Mouse (Mus musculus): ENCODE results near the gene Ttc5. TPM values are rescaled to one million over a fixed set of nuclear protein-coding genes. Genes with fewer than 3 reads are reported as not detected.

Ttc5 gene
- polyA plus RNA-seq, 1 experiment: 26.7 TPM

- Histone ChIP-seq H3K27me3 (ENCODE audit: control insufficient read depth, insufficient read depth, insufficient read length) (no peaks in the 10 kb centered on the region), H3K4me2 (ENCODE audit: low read depth) (no peak overlapping the region), H3ac (ENCODE audit: control insufficient read depth, insufficient read length) (no peak overlapping the region), H3K79me2 (ENCODE audit: control insufficient read depth, insufficient read depth) (peaks cover 2% of the 10 kb centered on the region), H3K36me3 (ENCODE audit: control insufficient read depth, insufficient read depth) (no peaks in the 10 kb centered on the region), H3K4me3 (no peak overlapping the region)
- no peak for TF ChIP-seq CEBPB (IDR thresholded peaks at IDR 0.05; ENCODE audit: insufficient read depth, poor library complexity, severe bottlenecking)
- TF ChIP-seq MYOG (IDR thresholded peaks at IDR 0.05; ENCODE audit: control insufficient read depth in 1 of 3, insufficient read depth in 1 of 3, insufficient read length in 2 of 3, low read depth in 2 of 3): no peak
- no peak for TF ChIP-seq REST (IDR thresholded peaks at IDR 0.05; ENCODE audit: insufficient read depth, insufficient read length)
- no peak for TF ChIP-seq TCF3 (IDR thresholded peaks at IDR 0.05; ENCODE audit: insufficient read length, low read depth)
- no peak for TF ChIP-seq POLR2A (IDR thresholded peaks at IDR 0.05; ENCODE audit: insufficient read length, low read depth)
- TF ChIP-seq POLR2AphosphoS2 (IDR thresholded peaks at IDR 0.05; ENCODE audit: insufficient read length, low read depth): no peak
- no peak for TF ChIP-seq E2F4 (IDR thresholded peaks at IDR 0.05; ENCODE audit: insufficient read depth)
- no peak for TF ChIP-seq MAX (IDR thresholded peaks at IDR 0.05; ENCODE audit: low read depth)
- TF ChIP-seq MYOD1 (IDR thresholded peaks at IDR 0.05; ENCODE audit: control insufficient read depth in 1 of 3, insufficient read length in 2 of 3, low read depth in 2 of 3): no peak
- no peak for TF ChIP-seq USF1 (IDR thresholded peaks at IDR 0.05; ENCODE audit: low read depth)
- TF ChIP-seq SRF (IDR thresholded peaks at IDR 0.05; ENCODE audit: control insufficient read depth, insufficient read length, low read depth): no peak
- no peak for TF ChIP-seq TCF12 (IDR thresholded peaks at IDR 0.05; ENCODE audit: insufficient read depth, poor library complexity, severe bottlenecking)
Measured at GRCm38 (mm10) chr14:50802843-50803562, 17.7 kb upstream of the Ttc5 start.

- H3K36me3 ChIP-seq (ENCODE audit: control insufficient read depth, insufficient read depth): no peaks in the 10 kb centered on the region
- no peaks in the 10 kb centered on the region for H3K27me3 ChIP-seq (ENCODE audit: control insufficient read depth, insufficient read depth, insufficient read length)
- H3K79me2 ChIP-seq (ENCODE audit: control insufficient read depth, insufficient read depth): no peaks in the 10 kb centered on the region
- H3ac ChIP-seq (ENCODE audit: control insufficient read depth, insufficient read length): no peak overlapping the region
- no peak overlapping the region for H3K4me2 ChIP-seq (ENCODE audit: low read depth)
- no peak for TF ChIP-seq E2F4 (IDR thresholded peaks at IDR 0.05; ENCODE audit: insufficient read depth)
- no peak overlapping the region for H3K4me3 ChIP-seq
Measured at GRCm38 (mm10) chr14:50802441-50802840, 17.1 kb upstream of the Ttc5 start.

- H3K79me2 ChIP-seq (ENCODE audit: control insufficient read depth, insufficient read depth): no peaks in the 10 kb centered on the region
- TF ChIP-seq REST (IDR thresholded peaks at IDR 0.05; ENCODE audit: insufficient read depth, insufficient read length) (no peak), MAX (IDR thresholded peaks at IDR 0.05; ENCODE audit: low read depth) (no peak), TCF3 (IDR thresholded peaks at IDR 0.05; ENCODE audit: insufficient read length, low read depth) (no peak), SRF (IDR thresholded peaks at IDR 0.05; ENCODE audit: control insufficient read depth, insufficient read length, low read depth) (no peak), TCF12 (IDR thresholded peaks at IDR 0.05; ENCODE audit: insufficient read depth, poor library complexity, severe bottlenecking) (no peak), POLR2AphosphoS2 (IDR thresholded peaks at IDR 0.05; ENCODE audit: insufficient read length, low read depth) (no peak), POLR2A (IDR thresholded peaks at IDR 0.05; ENCODE audit: insufficient read length, low read depth) (no peak), E2F4 (IDR thresholded peaks at IDR 0.05; ENCODE audit: insufficient read depth) (no peak), MYOD1 (IDR thresholded peaks at IDR 0.05; ENCODE audit: control insufficient read depth in 1 of 3, insufficient read length in 2 of 3, low read depth in 2 of 3) (no peak), MYOG (IDR thresholded peaks at IDR 0.05; ENCODE audit: control insufficient read depth in 1 of 3, insufficient read depth in 1 of 3, insufficient read length in 2 of 3, low read depth in 2 of 3) (no peak), USF1 (IDR thresholded peaks at IDR 0.05; ENCODE audit: low read depth) (no peak), CEBPB (IDR thresholded peaks at IDR 0.05; ENCODE audit: insufficient read depth, poor library complexity, severe bottlenecking) (no peak)
- H3ac ChIP-seq (ENCODE audit: control insufficient read depth, insufficient read length): no peak overlapping the region
- no peak overlapping the region for H3K4me3 ChIP-seq
- H3K27me3 ChIP-seq (ENCODE audit: control insufficient read depth, insufficient read depth, insufficient read length): no peaks in the 10 kb centered on the region
- no peaks in the 10 kb centered on the region for H3K36me3 ChIP-seq (ENCODE audit: control insufficient read depth, insufficient read depth)
- no peak overlapping the region for H3K4me2 ChIP-seq (ENCODE audit: low read depth)
Measured at GRCm38 (mm10) chr14:50799502-50800259, 14.4 kb upstream of the Ttc5 start.

GRCm38 (mm10) chr14:50798512-50798911, 13.2 kb upstream of the Ttc5 start:
- Histone ChIP-seq H3K4me2 (ENCODE audit: low read depth) (no peak overlapping the region), H3K79me2 (ENCODE audit: control insufficient read depth, insufficient read depth) (no peaks in the 10 kb centered on the region), H3K36me3 (ENCODE audit: control insufficient read depth, insufficient read depth) (no peaks in the 10 kb centered on the region), H3K27me3 (ENCODE audit: control insufficient read depth, insufficient read depth, insufficient read length) (no peaks in the 10 kb centered on the region), H3K4me3 (no peak overlapping the region), H3ac (ENCODE audit: control insufficient read depth, insufficient read length) (no peak overlapping the region)
- TF ChIP-seq TCF12 (IDR thresholded peaks at IDR 0.05; ENCODE audit: insufficient read depth, poor library complexity, severe bottlenecking): no peak
- no peak for TF ChIP-seq USF1 (IDR thresholded peaks at IDR 0.05; ENCODE audit: low read depth)
- no peak for TF ChIP-seq CEBPB (IDR thresholded peaks at IDR 0.05; ENCODE audit: insufficient read depth, poor library complexity, severe bottlenecking)
- no peak for TF ChIP-seq MYOG (IDR thresholded peaks at IDR 0.05; ENCODE audit: control insufficient read depth in 1 of 3, insufficient read depth in 1 of 3, insufficient read length in 2 of 3, low read depth in 2 of 3)
- no peak for TF ChIP-seq E2F4 (IDR thresholded peaks at IDR 0.05; ENCODE audit: insufficient read depth)
- no peak for TF ChIP-seq POLR2A (IDR thresholded peaks at IDR 0.05; ENCODE audit: insufficient read length, low read depth)
- no peak for TF ChIP-seq SRF (IDR thresholded peaks at IDR 0.05; ENCODE audit: control insufficient read depth, insufficient read length, low read depth)
- TF ChIP-seq TCF3 (IDR thresholded peaks at IDR 0.05; ENCODE audit: insufficient read length, low read depth): no peak
- TF ChIP-seq POLR2AphosphoS2 (IDR thresholded peaks at IDR 0.05; ENCODE audit: insufficient read length, low read depth): no peak
- no peak for TF ChIP-seq MAX (IDR thresholded peaks at IDR 0.05; ENCODE audit: low read depth)
- TF ChIP-seq REST (IDR thresholded peaks at IDR 0.05; ENCODE audit: insufficient read depth, insufficient read length): no peak
- TF ChIP-seq MYOD1 (IDR thresholded peaks at IDR 0.05; ENCODE audit: control insufficient read depth in 1 of 3, insufficient read length in 2 of 3, low read depth in 2 of 3): no peak
